Mouse (Mus musculus) MEL (cell line): Measurements from ENCODE around the gene Nudt22. TPM values are rescaled to one million over a fixed set of nuclear protein-coding genes. Genes with fewer than 3 reads are reported as not detected.

Experiments used
- DNase-seq: peaks from one replicate; pipeline ENCODE4 v3.0.0; 2011; ENCODE audit warnings: low read depth, low spot score
- H3K27ac ChIP-seq: 2 replicates; pipeline ENCODE4 v1.5.1; 2012; ENCODE audit warnings: low read depth, mild to moderate bottlenecking, control low read depth, low read length, moderate library complexity; ENCODE audit not compliant: control insufficient read depth
- H3K27me3 ChIP-seq, 2 experiments: fragments of 150-350 bp in 1 of 2; sonication (generic) in 1 of 2; 2 replicates each; pipeline ENCODE4 v1.6.1; 2012; ENCODE audit warnings: low read length in 2 of 2, mild to moderate bottlenecking in 2 of 2, improper control_type of control experiment in 1 of 2, moderate library complexity in 1 of 2; ENCODE audit not compliant: insufficient read depth in 2 of 2, control insufficient read depth in 1 of 2
- H3K36me3 ChIP-seq, 2 experiments: 2 replicates each; pipeline ENCODE4 v1.6.1; 2012 to 2014; ENCODE audit warnings: low read length in 2 of 2, improper control_type of control experiment in 1 of 2, inconsistent platforms in 1 of 2, mild to moderate bottlenecking in 1 of 2; ENCODE audit not compliant: insufficient read depth in 2 of 2, control insufficient read depth in 1 of 2
- H3K4me1 ChIP-seq, 2 experiments: fragments of 150-350 bp in 1 of 2; sonication (generic) in 1 of 2; 2 replicates each; pipeline ENCODE4 v1.6.1; 2012; ENCODE audit warnings: low read length in 2 of 2, improper control_type of control experiment in 1 of 2, mild to moderate bottlenecking in 1 of 2; ENCODE audit not compliant: insufficient read depth in 2 of 2, control insufficient read depth in 1 of 2
- H3K4me3 ChIP-seq, 2 experiments: fragments of 150-350 bp in 1 of 2; sonication (generic) in 1 of 2; 2 replicates each; pipeline ENCODE4 v1.5.1; 2012; ENCODE audit warnings: low read depth in 2 of 2, low read length in 2 of 2, mild to moderate bottlenecking in 2 of 2, moderate library complexity in 2 of 2, control low read depth in 1 of 2, improper control_type of control experiment in 1 of 2; ENCODE audit not compliant: control insufficient read depth in 1 of 2, insufficient read depth in 1 of 2
- H3K79me2 ChIP-seq: 2 replicates; pipeline ENCODE4 v1.6.1; 2012; ENCODE audit warnings: mild to moderate bottlenecking, low read length, moderate library complexity; ENCODE audit not compliant: control insufficient read depth, poor library complexity, insufficient read depth
- H3K9ac ChIP-seq: 2 replicates; pipeline ENCODE4 v1.6.1; 2012; ENCODE audit warnings: low read depth, mild to moderate bottlenecking, control low read depth, low read length, moderate library complexity; ENCODE audit not compliant: control insufficient read depth, poor library complexity, severe bottlenecking
- H3K9me3 ChIP-seq: fragments of 150-350 bp; sonication (generic); replicated peaks from 2 replicates; pipeline ENCODE4 v1.6.1; 2012; ENCODE audit warnings: mild to moderate bottlenecking, low read length, improper control_type of control experiment, moderate library complexity; ENCODE audit not compliant: insufficient read depth
- CHD1 ChIP-seq: IDR thresholded peaks from 2 replicates; pipeline ENCODE4 v1.6.1; 2012; ENCODE audit warnings: low read depth, mild to moderate bottlenecking, inconsistent platforms, low read length, improper control_type of control experiment
- CTCF ChIP-seq, 3 experiments: IDR thresholded peaks in 2 of 3; conservative IDR thresholded peaks in 1 of 3; 2 replicates each; pipeline ENCODE4 v1.5.1; 2011 to 2012; ENCODE audit warnings: low read length in 3 of 3, low read depth in 2 of 3, mild to moderate bottlenecking in 2 of 3, improper control_type of control experiment in 1 of 3, inconsistent platforms in 1 of 3, mixed read lengths in 1 of 3, moderate library complexity in 1 of 3; ENCODE audit not compliant: control insufficient read depth in 1 of 3, insufficient read depth in 1 of 3, poor library complexity in 1 of 3, severe bottlenecking in 1 of 3
- E2F4 ChIP-seq: IDR thresholded peaks from 2 replicates; pipeline ENCODE4 v1.6.1; 2011; ENCODE audit warnings: low read depth, low read length, improper control_type of control experiment, borderline replicate concordance
- ETS1 ChIP-seq: IDR thresholded peaks from 2 replicates; pipeline ENCODE4 v1.6.1; 2012; ENCODE audit warnings: low read depth, mild to moderate bottlenecking, inconsistent platforms, low read length, improper control_type of control experiment, moderate library complexity
- KAT2A ChIP-seq: conservative IDR thresholded peaks from 2 replicates; pipeline ENCODE4 v1.6.1; 2012; ENCODE audit warnings: low read depth, low read length, improper control_type of control experiment, inconsistent platforms
- MAFK ChIP-seq: IDR thresholded peaks from 2 replicates; pipeline ENCODE4 v1.6.1; 2011; ENCODE audit warnings: low read depth, mild to moderate bottlenecking, low read length, improper control_type of control experiment, borderline replicate concordance
- MAX ChIP-seq: IDR thresholded peaks from 2 replicates; pipeline ENCODE4 v1.6.1; 2011; ENCODE audit warnings: low read length, improper control_type of control experiment
- MAZ ChIP-seq: IDR thresholded peaks from 2 replicates; pipeline ENCODE4 v1.6.1; 2012; ENCODE audit warnings: low read depth, mild to moderate bottlenecking, inconsistent platforms, low read length, improper control_type of control experiment
- MEF2A ChIP-seq: IDR thresholded peaks from 2 replicates; pipeline ENCODE4 v1.6.1; 2014; ENCODE audit warnings: low read depth, mild to moderate bottlenecking, inconsistent platforms, low read length, improper control_type of control experiment; ENCODE audit not compliant: poor library complexity, insufficient replicate concordance, severe bottlenecking; ENCODE audit errors: extremely low read depth
- MYC ChIP-seq: IDR thresholded peaks from 2 replicates; pipeline ENCODE4 v1.6.1; 2011; ENCODE audit warnings: low read depth, mild to moderate bottlenecking, low read length, improper control_type of control experiment, moderate library complexity
- NELFE ChIP-seq: IDR thresholded peaks from 2 replicates; pipeline ENCODE4 v1.6.1; 2011; ENCODE audit warnings: low read depth, low read length, improper control_type of control experiment
- POLR2AphosphoS5 ChIP-seq: IDR thresholded peaks from 2 replicates; pipeline ENCODE4 v1.6.1; 2012; ENCODE audit warnings: low read depth, borderline replicate concordance, mild to moderate bottlenecking, inconsistent platforms, low read length, moderate library complexity, mixed read lengths
- RAD21 ChIP-seq: IDR thresholded peaks from 2 replicates; pipeline ENCODE4 v1.6.1; 2011; ENCODE audit warnings: mild to moderate bottlenecking, low read depth, low read length, improper control_type of control experiment
- SIN3A ChIP-seq: IDR thresholded peaks from 2 replicates; pipeline ENCODE4 v1.6.1; 2012; ENCODE audit warnings: low read length, improper control_type of control experiment, inconsistent platforms
- SMC3 ChIP-seq: IDR thresholded peaks from 2 replicates; pipeline ENCODE4 v1.6.1; 2011; ENCODE audit warnings: low read depth, low read length, improper control_type of control experiment
- TBP ChIP-seq: IDR thresholded peaks from 2 replicates; pipeline ENCODE4 v1.8.0; 2011; ENCODE audit warnings: low read depth, low read length, improper control_type of control experiment
- USF1 ChIP-seq: IDR thresholded peaks from 2 replicates; pipeline ENCODE4 v1.6.1; 2014; ENCODE audit warnings: low read depth, mild to moderate bottlenecking, inconsistent platforms, low read length, improper control_type of control experiment, moderate library complexity
- USF2 ChIP-seq, 2 experiments: IDR thresholded peaks; 2 replicates each; pipeline ENCODE4 v1.6.1; 2011 to 2012; ENCODE audit warnings: improper control_type of control experiment in 2 of 2, low read length in 2 of 2, borderline replicate concordance in 1 of 2, inconsistent platforms in 1 of 2, low read depth in 1 of 2, mild to moderate bottlenecking in 1 of 2; ENCODE audit not compliant: insufficient read depth in 1 of 2
- ZKSCAN1 ChIP-seq: IDR thresholded peaks from 2 replicates; pipeline ENCODE4 v1.6.1; 2012; ENCODE audit warnings: low read depth, mild to moderate bottlenecking, inconsistent platforms, low read length, improper control_type of control experiment, moderate library complexity
- ZMIZ1 ChIP-seq: IDR thresholded peaks from 2 replicates; pipeline ENCODE4 v1.6.1; 2012; ENCODE audit warnings: low read depth, mild to moderate bottlenecking, inconsistent platforms, low read length, improper control_type of control experiment, moderate library complexity
- polyA plus RNA-seq, 2 experiments: library from polyadenylated mRNA; stranded (reverse) in 1 of 2; unstranded in 1 of 2; fragments of >175 nt in 1 of 2; fragments of >200 nt in 1 of 2; gene quantifications; 2 replicates each; pipeline versions ENCODE4 v1.2.1 to v1.2.4; 2012; ENCODE audit warnings: low replicate concordance in 2 of 2, low read depth in 1 of 2; ENCODE audit not compliant: insufficient read length in 2 of 2, insufficient read depth in 1 of 2, missing spikeins in 1 of 2
- total RNA-seq: library from RNA; depleted of rRNA; stranded (reverse); fragments of 300-350 nt; gene quantifications from 2 replicates; pipeline ENCODE4 v1.2.3, GENCODE M21; 2012

Gene Nudt22
- total and polyA plus RNA-seq, 3 experiments = 30.8 to 32.1 TPM; not detected in 1

DNA sequence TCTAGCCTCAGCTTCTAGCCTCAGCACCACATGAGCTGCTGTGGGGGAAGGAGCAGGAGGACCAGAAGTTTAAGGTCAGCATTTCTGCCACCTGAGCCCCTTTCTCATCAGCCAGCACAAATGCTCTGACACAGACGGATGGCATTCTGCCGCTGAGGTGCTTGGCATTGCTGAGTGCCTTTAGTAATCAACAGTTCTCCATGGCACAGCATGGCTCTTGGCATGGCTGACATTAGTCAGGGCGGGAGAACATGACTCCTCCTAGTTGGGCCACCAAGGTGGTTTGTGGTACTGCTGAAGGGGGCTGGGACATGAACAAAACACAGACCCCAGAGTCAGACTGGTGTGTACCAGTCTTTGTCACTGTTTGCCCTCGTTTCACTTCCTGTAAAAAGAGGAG is 47.7 kb downstream of the Nudt22 start:
- H3K27ac ChIP-seq = no peak overlapping the region
- peaks cover 1% of the 10 kb centered on the region; the same call in 1 of the 2 replicates for H3K79me2 ChIP-seq
- TF ChIP-seq SMC3 = no peak
- H3K36me3 ChIP-seq = peaks cover 0 to 6% of the 10 kb centered on the region in 2 experiments; a peak in 1 of 4 replicates
- H3K4me1 ChIP-seq = 0 out of 4 replicates have a peak, but pooled peaks cover 0 to 6% of the 10 kb centered on the region in 2 experiments
- no peak overlapping the region for H3K4me3 ChIP-seq
- no peaks in the 10 kb centered on the region for H3K9me3 ChIP-seq
- no peak overlapping the region for H3K9ac ChIP-seq
- DNase-seq = no peak
- no peaks in the 10 kb centered on the region for H3K27me3 ChIP-seq

DNA sequence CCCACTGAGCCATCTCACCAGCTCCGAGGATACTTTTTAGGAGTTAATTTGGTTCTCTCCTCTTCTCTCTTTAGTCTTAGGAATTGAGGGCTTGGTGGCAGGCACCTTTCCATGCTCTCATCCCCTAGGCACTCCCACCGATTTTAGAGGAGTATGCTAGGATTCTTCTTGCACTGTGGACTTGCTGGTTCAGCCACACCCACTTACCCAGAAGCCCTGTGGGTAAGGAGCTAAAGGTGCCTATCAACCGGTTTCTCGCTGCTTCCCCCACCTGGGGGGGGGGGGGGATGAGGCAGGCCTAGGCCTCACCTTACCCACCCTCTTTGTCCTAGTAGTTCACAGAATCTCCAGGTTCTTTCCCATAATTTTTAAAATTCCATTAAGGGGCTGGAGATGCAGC is 48.2 kb downstream of the Nudt22 start:
- Histone ChIP-seq H3K4me1 (peaks cover 0 to 9% of the 10 kb centered on the region in 2 experiments; a peak in 2 of 4 replicates), H3K27ac (no peak overlapping the region), H3K4me3 (no peak overlapping the region), H3K36me3 (peaks cover 0 to 4% of the 10 kb centered on the region in 2 experiments; a peak in 1 of 4 replicates), H3K9ac (no peak overlapping the region), H3K27me3 (no peaks in the 10 kb centered on the region), H3K9me3 (no peaks in the 10 kb centered on the region), H3K79me2 (peaks cover 3% of the 10 kb centered on the region; the same call in 1 of the 2 replicates)
- DNase-seq = no peak
- TF ChIP-seq TBP (no peak), MYC (no peak), CTCF (IDR thresholded peaks at IDR 0.05 in 2 of 3, conservative IDR thresholded peaks at IDR 0.05 in 1 of 3; ENCODE audit: control insufficient read depth in 1 of 3, insufficient read depth in 1 of 3, low read depth in 2 of 3, low read length in 3 of 3, poor library complexity in 1 of 3, severe bottlenecking in 1 of 3) (no peak), NELFE (no peak), MAX (no peak), SMC3 (no peak), KAT2A (no peak), MEF2A (no peak), SIN3A (no peak), MAFK (no peak), USF2 (IDR thresholded peaks at IDR 0.05; ENCODE audit: borderline replicate concordance in 1 of 2, insufficient read depth in 1 of 2, low read depth in 1 of 2, low read length in 2 of 2) (no peak), USF1 (no peak), POLR2AphosphoS5 (no peak), ZMIZ1 (no peak), MAZ (no peak), RAD21 (no peak), E2F4 (no peak), ZKSCAN1 (no peak), ETS1 (no peak), CHD1 (no peak)
